Mouse (Mus musculus) left cerebral cortex, adult 2 months (tissue): ENCODE measurements around the gene Macc1. TPM values are rescaled to one million over a fixed set of nuclear protein-coding genes. Genes with fewer than 3 reads are reported as not detected.

Experiments used
- DNase-seq, 2 experiments: peaks; one replicate each; pipeline ENCODE4 v3.0.0; 2021 to 2022; ENCODE audit warnings: low spot score in 2 of 2, mixed read lengths in 1 of 2; ENCODE audit errors: extremely low spot score in 1 of 2
- H3K27ac ChIP-seq: fragments of 200-600 bp; 2 replicates; pipeline ENCODE4 v1.8.1; 2022
- H3K4me3 ChIP-seq: fragments of 200-600 bp; 2 replicates; pipeline ENCODE4 v1.8.1; 2022
- CTCF ChIP-seq: fragments of 200-600 bp; IDR thresholded peaks from 2 replicates; pipeline ENCODE4 v1.8.1; 2022; ENCODE audit warnings: antibody characterized with exemption, mild to moderate bottlenecking, moderate library complexity
- intact Hi-C: fragments of 180-260 bp; cut with DNase I; formaldehyde crosslinking; loops from one replicate; pipeline ENCODE4 v1.15.1; 2025
- total RNA-seq, 2 experiments: library from RNA; stranded (reverse); gene quantifications; 2 replicates each; pipeline ENCODE4 v1.2.3; 2021

Gene Macc1
- total RNA-seq, 2 experiments from 2014 or later = 0.07 TPM; not detected in 1

DNA sequence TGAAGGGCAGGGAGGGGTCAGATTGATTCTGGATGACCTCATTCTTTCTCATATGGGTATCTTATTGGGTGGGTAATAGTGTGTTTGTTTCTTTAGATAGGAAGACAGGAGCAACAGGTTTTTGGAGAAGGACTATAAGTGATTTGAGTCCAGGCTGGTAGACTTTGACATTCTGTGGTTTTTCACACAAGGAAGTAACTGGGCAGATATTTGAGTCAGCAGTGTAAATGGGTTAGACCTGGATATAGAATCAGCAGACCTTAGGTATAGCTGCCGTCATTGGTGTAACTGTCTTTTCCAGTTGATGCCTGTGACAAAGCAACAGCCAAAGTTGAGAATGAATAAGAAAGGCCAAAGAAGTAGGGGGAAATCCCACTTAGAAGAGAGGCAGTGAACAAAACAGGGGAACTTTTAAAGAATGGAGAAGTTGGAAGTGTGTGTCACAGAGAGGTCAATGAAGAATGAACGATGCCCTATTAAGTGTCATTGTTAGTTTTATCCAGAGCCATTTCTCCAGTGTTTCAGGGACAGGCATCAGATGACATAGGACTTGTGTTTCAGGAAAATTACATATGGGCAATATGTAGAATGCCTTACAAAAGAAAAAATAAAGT, 84.1 kb downstream of the Macc1 start:
- no peak for TF ChIP-seq CTCF
- intact Hi-C loops = no loop called here
- Histone ChIP-seq H3K27ac (no peak overlapping the region), H3K4me3 (no peak overlapping the region)
- DNase-seq = no peak

DNA sequence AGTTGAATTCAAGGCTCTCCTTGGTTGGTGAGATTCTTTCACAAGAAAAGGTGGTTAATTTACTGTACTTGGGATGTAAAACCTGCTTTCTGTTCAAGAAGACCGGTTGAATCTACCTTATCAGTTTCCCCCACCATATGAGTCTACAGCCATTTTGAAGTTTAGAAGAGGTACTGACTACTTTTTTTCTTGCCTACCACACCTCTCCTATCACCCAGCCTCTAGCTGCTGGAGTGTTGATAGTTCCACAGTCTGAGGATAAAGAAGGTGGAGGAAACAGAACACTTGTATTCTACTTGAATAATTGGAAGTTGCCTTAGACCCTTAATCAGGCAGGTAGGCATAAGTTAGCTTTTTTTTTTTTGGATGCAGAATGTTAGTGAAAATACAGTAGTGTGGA, 88.2 kb downstream of the Macc1 start:
- intact Hi-C loops = no loop called here
- no peak for DNase-seq
- H3K27ac ChIP-seq = no peak overlapping the region
- no peak overlapping the region for H3K4me3 ChIP-seq
- no peak for TF ChIP-seq CTCF

DNA sequence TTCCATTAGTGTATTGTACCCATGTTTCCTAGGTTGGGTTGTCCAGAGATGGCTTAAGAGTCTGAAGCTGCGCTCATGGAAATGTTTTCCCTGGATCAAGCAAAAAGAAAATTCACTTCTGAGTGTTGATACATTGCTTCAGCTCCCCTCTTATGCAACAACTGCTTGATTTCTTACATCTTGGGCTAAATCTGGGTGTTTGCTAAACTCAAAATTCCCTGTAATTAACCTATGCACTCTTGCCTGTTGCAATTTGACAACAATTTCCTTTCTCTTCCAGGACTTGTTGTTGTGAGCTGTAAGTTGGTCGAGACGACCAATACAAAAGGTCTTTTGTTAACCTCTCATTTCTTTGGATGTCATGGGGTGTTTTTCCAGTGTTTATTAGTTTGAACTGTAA, 88.7 kb downstream of the Macc1 start:
- no peak for TF ChIP-seq CTCF
- no peak overlapping the region for H3K4me3 ChIP-seq
- no peak overlapping the region for H3K27ac ChIP-seq
- DNase-seq = no peak
- intact Hi-C loops = no loop called here

DNA sequence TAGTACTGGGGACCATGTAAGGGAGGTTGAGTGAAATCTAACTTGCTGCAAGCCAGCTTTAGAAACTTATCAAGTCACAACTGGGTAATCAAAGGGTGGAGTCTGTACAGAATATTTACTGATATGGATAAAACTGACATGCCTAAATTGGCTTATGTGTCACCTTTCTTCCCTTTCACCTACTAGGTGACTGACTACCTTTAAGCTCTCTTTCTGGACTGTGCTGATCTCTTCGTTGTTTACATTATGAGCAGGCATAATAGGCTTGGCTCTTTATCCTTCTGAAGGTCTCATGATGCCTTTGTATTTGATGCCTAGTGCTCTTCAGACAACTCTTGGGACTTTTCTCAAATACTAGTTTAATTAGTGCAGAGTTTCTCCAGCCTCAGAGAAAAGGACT, 90.7 kb downstream of the Macc1 start:
- intact Hi-C loops = no loop called here
- TF ChIP-seq CTCF = no peak
- H3K4me3 ChIP-seq = no peak overlapping the region
- DNase-seq = no peak
- H3K27ac ChIP-seq = no peak overlapping the region

DNA sequence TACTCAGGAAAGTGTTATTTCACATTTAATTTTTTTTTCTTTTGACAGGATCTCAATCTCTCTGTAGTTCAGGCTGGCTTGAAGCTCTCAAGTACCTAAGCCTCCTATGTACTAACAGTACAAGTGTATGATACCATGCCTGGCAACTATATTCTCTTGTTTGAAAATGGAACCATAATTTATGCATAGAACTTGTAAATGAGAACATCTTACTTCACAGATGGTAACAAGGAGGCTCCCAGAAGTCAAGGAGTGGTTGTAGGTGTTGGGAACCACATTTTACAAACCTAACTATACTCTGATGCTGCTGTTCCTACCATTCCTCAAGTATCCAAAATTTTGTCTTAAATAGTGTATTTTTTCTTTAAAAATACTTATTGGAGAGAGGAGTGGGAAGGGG, 96.5 kb downstream of the Macc1 start:
- Histone ChIP-seq H3K27ac (no peak overlapping the region), H3K4me3 (no peak overlapping the region)
- DNase-seq = no peak
- intact Hi-C loops = loop anchor here (1.0 kb wide), 1 partner anchor 425 kb away; no protein-coding TSS in a partner anchor
- no peak for TF ChIP-seq CTCF

DNA sequence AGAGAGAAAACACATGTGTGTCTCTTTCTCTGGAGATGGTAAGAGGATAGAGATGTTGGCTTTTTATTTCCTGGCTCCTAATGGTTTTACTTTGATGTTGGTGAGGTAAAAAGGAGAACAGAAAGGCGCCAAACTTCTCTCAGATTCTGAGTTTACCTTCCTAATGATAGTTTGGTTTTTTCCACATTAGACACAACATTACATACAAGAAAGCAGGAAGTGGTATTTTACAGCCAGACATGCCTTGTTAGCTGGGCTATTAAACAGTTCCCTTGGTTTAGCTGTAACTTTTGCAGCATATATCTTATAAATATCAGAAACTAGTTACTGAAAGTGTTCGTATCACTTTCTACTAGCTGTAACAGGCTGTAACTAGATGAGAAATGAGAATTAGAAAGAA, 96.9 kb downstream of the Macc1 start:
- Histone ChIP-seq H3K4me3 (no peak overlapping the region), H3K27ac (no peak overlapping the region)
- intact Hi-C loops = loop anchor here (1.0 kb wide), 1 partner anchor 426 kb away; no protein-coding TSS in a partner anchor
- TF ChIP-seq CTCF = no peak
- no peak for DNase-seq

DNA sequence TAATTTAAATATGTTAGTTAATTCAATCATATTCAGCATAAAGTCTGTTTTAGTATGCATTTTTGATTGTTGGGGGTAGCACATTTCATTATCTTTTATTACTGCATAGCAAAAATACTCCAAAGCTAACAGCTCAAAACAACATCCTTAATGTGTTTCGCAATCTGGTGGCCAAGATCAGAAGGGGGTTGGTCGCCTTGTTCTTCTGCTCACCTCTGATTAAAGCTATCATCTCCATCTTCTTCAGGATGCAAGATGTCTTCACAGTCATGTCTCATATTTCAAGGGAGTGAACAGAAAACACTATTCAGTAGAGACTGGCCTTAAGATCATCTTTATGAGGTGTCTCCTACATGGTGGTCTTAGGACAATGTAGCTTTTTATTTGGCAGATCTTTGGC, 97.9 kb downstream of the Macc1 start:
- no peak for DNase-seq
- intact Hi-C loops = no loop called here
- TF ChIP-seq CTCF = no peak
- no peak overlapping the region for H3K27ac ChIP-seq
- H3K4me3 ChIP-seq = no peak overlapping the region

DNA sequence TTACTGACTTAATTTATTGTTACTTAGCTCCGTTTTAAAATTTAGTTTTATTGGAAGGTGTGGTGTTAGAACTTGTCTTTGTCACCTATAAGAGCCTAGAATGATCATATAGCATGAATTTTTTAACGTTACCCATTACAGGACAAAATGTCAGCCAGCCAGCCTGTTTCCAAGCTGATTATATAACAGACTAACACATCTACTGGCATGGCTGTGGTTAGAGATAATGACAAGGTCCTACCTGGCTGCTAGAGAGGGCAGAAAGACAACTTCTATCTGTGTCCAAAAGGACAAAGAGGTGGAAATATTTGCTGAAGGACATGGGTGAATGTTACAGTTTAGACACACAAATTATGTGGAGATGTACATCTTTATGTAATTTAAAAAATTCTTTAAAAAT, 101.8 kb downstream of the Macc1 start:
- Histone ChIP-seq H3K27ac (no peak overlapping the region), H3K4me3 (no peak overlapping the region)
- intact Hi-C loops = no loop called here
- TF ChIP-seq CTCF = no peak
- DNase-seq = no peak

DNA sequence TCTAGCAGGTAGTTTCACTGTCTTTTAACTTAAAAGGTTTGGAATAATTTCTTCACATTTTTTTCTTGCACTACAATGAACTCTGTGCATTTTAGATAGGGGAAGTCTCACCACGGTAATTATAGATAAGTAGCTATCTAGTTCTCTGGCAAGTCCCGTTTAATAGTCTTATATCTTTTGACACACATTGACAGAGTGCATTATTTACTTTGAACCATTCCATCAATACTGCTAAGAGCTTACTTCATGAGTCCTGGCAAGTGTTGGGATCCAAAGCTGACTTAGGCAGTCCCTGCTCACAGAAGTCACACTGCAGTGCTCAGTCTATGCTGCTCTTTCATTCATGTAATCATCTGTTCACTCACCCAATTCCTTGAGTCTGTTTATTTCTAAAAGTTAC, 111.7 kb downstream of the Macc1 start:
- Histone ChIP-seq H3K4me3 (no peak overlapping the region), H3K27ac (no peak overlapping the region)
- intact Hi-C loops = loop anchor here (5.0 kb wide), 1 partner anchor 428 kb away; no protein-coding TSS in a partner anchor
- no peak for TF ChIP-seq CTCF
- no peak for DNase-seq

DNA sequence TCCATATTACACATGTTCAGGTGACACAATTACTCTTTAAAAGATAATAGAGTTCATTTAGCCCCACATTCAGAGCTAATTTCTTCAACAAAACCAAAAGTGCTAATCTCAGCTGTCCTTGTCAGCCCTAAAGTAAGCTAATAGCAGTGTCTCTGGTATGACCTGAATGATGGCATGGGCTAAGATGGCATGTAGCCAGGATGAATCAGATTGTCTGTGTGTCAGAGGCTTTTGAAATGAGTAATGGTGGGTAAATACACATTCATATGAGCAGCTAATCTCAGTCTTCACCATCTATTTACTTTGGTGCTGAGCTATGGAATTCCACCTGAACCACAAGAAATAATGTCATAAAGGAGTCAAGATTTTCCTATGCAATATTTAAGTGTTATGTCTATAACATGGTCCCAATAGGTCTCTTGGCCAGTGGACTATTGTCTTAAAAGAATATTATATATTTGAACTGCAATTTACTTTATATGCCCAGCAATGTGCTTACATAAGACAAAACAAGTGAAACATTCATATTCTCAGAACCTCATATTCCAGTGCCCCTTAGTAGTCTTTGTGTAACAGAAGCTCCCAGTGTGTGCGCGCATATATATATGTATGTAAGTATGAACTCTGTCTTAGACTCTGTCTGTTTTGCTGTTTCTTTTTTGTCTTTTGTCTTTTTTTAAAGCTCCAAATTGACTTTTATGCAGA, 112.3 kb downstream of the Macc1 start:
- no peak for DNase-seq
- H3K27ac ChIP-seq = no peak overlapping the region
- H3K4me3 ChIP-seq = no peak overlapping the region
- intact Hi-C loops = loop anchor here (5.0 kb wide), 1 partner anchor 429 kb away; no protein-coding TSS in a partner anchor
- no peak for TF ChIP-seq CTCF

DNA sequence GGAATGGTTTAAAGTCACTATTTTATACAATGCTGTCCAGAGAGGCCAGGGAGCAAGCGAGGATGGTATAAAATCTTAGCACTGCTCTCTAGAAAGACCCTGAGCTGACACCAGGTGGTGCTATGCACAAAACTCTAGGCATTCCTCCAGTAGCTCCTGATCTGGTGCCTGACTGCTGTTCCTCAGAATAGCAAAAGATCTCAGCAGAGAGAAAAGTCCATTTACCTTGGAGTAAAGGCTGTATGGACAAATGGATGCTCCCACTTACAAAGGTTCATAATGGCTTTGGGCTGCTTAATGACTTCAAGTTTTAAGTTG, 112.8 kb downstream of the Macc1 start:
- peak; percentile 73 for TF ChIP-seq CTCF
- intact Hi-C loops = loop anchor here (1.0 to 5.0 kb wide), 2 partner anchors 430 to 554 kb away; no protein-coding TSS in a partner anchor
- Histone ChIP-seq H3K4me3 (no peak overlapping the region), H3K27ac (no peak overlapping the region)
- peak; percentile 69 to 70 for DNase-seq

DNA sequence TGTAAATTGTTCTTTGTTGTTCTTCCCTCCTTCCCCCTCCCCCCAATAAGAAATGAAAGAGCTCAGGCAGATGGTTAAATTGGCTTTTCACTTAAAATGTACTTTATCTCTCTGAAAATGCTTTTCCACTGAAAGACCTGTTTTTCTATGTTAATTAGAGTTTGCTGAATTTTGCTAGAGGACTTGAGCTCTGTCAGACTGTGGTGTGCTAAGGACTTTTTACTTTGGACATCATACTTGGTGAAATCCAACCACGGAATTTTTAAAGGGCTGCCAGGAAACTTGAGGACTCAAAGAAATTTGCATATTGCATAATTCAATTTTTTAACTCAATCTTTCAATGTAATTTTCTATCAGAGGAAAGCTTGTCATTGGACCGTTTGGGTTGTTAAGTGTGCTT, 126.7 kb downstream of the Macc1 start:
- no peak overlapping the region for H3K4me3 ChIP-seq
- intact Hi-C loops = no loop called here
- TF ChIP-seq CTCF = no peak
- no peak overlapping the region for H3K27ac ChIP-seq
- DNase-seq = no peak

DNA sequence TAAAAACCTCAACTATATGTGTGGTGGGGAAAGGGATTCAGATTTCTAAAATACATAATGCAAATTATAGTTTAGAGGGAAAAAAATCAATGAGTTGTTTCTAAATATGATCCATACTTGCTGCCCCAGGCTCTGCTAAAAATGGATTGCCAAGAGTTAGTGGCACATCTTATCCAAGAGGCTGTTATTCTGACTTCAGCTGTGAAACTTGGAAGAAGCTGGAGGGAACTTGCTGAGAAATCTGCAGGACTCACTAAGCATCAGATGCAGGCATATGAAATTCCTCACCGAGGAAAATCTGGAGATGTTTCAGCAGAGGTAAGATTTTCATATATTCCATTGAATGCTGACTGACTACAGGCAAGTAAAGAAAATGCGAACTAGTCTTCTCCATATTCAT, 136.0 kb downstream of the Macc1 start:
- no peak for DNase-seq
- TF ChIP-seq CTCF = no peak
- Histone ChIP-seq H3K27ac (no peak overlapping the region), H3K4me3 (no peak overlapping the region)
- intact Hi-C loops = no loop called here
